Mouse (Mus musculus) layer of hippocampus, adult 2 months (tissue): ENCODE data around the gene Olfr693. TPM values are rescaled to one million over a fixed set of nuclear protein-coding genes. Genes with fewer than 3 reads are reported as not detected.

ENCODE experiments used
- DNase-seq, 2 experiments: peaks; one replicate each; pipeline ENCODE4 v3.0.0; 2022; ENCODE audit warnings: low spot score in 2 of 2
- H3K27ac ChIP-seq: fragments of 200-600 bp; 2 replicates; pipeline ENCODE4 v1.8.1; 2022
- H3K4me3 ChIP-seq: fragments of 200-600 bp; 2 replicates; pipeline ENCODE4 v1.8.1; 2022; ENCODE audit warnings: mild to moderate bottlenecking
- CTCF ChIP-seq: fragments of 200-600 bp; conservative IDR thresholded peaks from 2 replicates; pipeline ENCODE4 v1.8.1; 2022; ENCODE audit warnings: antibody characterized with exemption, mild to moderate bottlenecking, moderate library complexity
- total RNA-seq, 2 experiments: library from RNA; stranded (reverse); gene quantifications; 2 replicates each; pipeline ENCODE4 v1.2.3; 2021

Olfr693 gene
- total RNA-seq, 2 experiments from 2014 or later: not detected

DNA sequence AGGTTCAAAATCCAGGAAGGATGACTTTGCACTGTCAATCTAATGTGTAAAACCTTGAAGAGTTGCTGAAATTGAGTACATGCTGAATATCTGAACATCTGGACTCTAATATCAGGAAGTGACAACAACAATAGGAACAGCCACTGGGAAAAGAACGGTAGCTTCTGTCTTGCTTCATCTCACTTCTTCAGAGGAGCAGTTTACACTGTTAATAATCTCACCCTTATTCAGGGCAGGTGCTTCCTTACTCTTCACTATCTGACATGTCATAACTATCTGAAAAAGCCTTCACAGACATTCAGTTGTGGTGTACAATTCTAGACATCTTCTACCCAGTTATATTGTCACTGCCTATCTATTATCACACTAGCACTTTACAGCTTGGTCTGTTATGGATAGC is 39.5 kb downstream of the Olfr693 start:
- DNase-seq: no peak
- Histone ChIP-seq H3K4me3 (no peak overlapping the region), H3K27ac (no peak overlapping the region)
- no peak for TF ChIP-seq CTCF

DNA sequence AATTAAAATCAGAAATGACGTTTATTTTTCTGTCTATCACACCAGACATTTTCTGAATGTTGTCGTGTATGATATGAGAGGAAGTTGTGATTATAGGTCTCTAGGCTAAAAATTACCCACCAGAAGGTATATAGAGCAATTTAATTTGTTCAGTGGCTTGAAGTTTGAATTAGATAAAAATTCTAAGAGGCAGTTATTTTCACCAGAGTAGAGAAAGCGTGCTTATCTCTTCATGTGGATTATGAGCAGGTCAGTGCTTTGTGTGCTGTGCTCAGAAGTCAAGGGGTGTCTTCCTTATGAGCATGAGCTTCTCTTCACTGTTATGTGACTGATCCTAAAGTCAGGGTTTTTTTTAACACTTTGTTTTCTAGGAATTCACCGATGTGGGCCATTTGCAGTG is 44.8 kb downstream of the Olfr693 start:
- no peak overlapping the region for H3K27ac ChIP-seq
- no peak for TF ChIP-seq CTCF
- no peak overlapping the region for H3K4me3 ChIP-seq
- no peak for DNase-seq

Other genes starting within 250 kb of the Olfr693 start
- gene Olfr694, start 11.2 kb upstream of the Olfr693 start, total RNA-seq: not detected
- not detected for gene Olfr695, start 35.8 kb upstream of the Olfr693 start, total RNA-seq
- gene Olfr697, start 61.9 kb upstream of the Olfr693 start, total RNA-seq: not detected
- gene Olfr698, start 74.8 kb upstream of the Olfr693 start, total RNA-seq: not detected
- gene Olfr699, start 112.6 kb upstream of the Olfr693 start, total RNA-seq: not detected
- gene Olfr700, start 128.2 kb upstream of the Olfr693 start, total RNA-seq: not detected
- gene Olfr701, start 133.5 kb upstream of the Olfr693 start, total RNA-seq: not detected
- not detected for gene Olfr702, start 153.3 kb upstream of the Olfr693 start, total RNA-seq
- not detected for gene Olfr703, start 162.8 kb upstream of the Olfr693 start, total RNA-seq
- gene Olfr704, start 182.6 kb upstream of the Olfr693 start, total RNA-seq: not detected
- gene Olfr705, start 196.3 kb upstream of the Olfr693 start, total RNA-seq: not detected
- gene Olfr706, start 207.6 kb upstream of the Olfr693 start, total RNA-seq: not detected
- not detected for gene Olfr707, start 220.7 kb upstream of the Olfr693 start, total RNA-seq
- gene Olfr1532-ps1, start 227.4 kb upstream of the Olfr693 start, total RNA-seq: not detected